Mouse (Mus musculus): ENCODE data around the gene Ccl27a. TPM values are rescaled to one million over a fixed set of nuclear protein-coding genes. Genes with fewer than 3 reads are reported as not detected.

Ccl27a gene
- total and polyA plus RNA-seq, 2 experiments from 2014 or later = 148 to 292 TPM

GRCm38 (mm10) chr4:41759206-41759605 lies 14.8 kb downstream of the Ccl27a start:
- Histone ChIP-seq H3K36me3 (ENCODE audit: insufficient read depth, low read length) (no peaks in the 10 kb centered on the region), H3K4me1 (ENCODE audit: insufficient read depth, low read length) (peaks cover 21% of the 10 kb centered on the region), H3K9me3 (ENCODE audit: low read length) (no peaks in the 10 kb centered on the region), H3K4me3 (ENCODE audit: low read length) (no peak overlapping the region), H3K27me3 (ENCODE audit: insufficient read depth, low read length) (no peaks in the 10 kb centered on the region), H3K4me2 (ENCODE audit: low read depth, low read length) (no peak overlapping the region), H3K27ac (peak overlapping the region; percentile 63), H3K9ac (replicated peaks; ENCODE audit: low read length) (no peak overlapping the region)
- peak; percentile 43 for DNase-seq (ENCODE audit: low spot score)
- no peak for ATAC-seq
- 67% methylated on average over 9 of the region's 9 CpGs for WGBS
- TF ChIP-seq CTCF (IDR thresholded peaks at IDR 0.05; ENCODE audit: low read depth) = no peak

DNA sequence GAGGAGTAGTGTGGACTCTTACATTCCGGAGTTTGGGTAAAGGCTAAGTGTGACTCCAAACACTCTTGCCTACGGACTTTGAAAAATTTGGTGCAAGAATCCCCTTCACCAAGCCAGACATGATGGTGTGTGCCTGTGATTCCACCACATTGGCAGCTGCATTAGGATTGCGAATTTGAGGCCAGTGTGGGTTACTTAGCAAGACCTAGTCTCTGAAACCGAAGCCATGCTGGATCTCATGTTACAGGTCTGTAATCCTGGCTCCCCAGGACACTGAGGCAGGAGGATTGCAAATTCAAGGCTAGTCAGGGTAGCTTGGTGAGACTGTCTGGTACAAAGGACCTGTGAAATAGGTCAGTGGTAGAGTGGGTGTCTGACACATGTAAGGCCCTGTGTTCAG lies 15.3 kb downstream of the Ccl27a start:
- 94% methylated on average over 4 of the region's 4 CpGs for WGBS
- Histone ChIP-seq H3K27ac (0 out of 2 replicates have a peak overlapping the region, but pooled peaks have one; percentile 63), H3K4me1 (ENCODE audit: insufficient read depth, low read length) (peaks cover 21% of the 10 kb centered on the region), H3K9ac (replicated peaks; ENCODE audit: low read length) (no peak overlapping the region), H3K36me3 (ENCODE audit: insufficient read depth, low read length) (no peaks in the 10 kb centered on the region), H3K9me3 (ENCODE audit: low read length) (no peaks in the 10 kb centered on the region), H3K4me3 (ENCODE audit: low read length) (no peak overlapping the region), H3K27me3 (ENCODE audit: insufficient read depth, low read length) (no peaks in the 10 kb centered on the region), H3K4me2 (ENCODE audit: low read depth, low read length) (no peak overlapping the region)
- DNase-seq (ENCODE audit: low spot score) = no peak
- no peak for TF ChIP-seq CTCF (IDR thresholded peaks at IDR 0.05; ENCODE audit: low read depth)
- no peak for ATAC-seq

DNA sequence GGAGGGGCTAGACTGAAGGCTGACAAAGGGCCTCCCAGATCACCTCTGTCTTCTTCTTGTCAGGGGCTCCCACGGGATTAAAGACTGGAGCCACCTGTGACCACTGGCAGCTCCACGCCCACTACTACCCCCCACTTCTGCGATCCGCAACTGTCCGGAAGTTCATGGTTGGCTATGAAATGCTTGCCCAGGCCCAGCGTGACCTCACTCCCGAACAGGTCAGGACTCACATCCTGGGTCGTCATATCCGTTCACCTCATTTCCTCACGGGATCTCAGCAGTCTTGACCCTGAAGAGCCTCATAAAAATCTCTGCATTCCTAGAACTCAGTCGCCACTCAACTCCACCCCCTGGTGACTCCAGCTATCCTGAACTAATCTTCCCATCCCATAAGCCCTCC lies 16.0 kb downstream of the Ccl27a start:
- no peak overlapping the region for H3K4me3 ChIP-seq (ENCODE audit: low read length)
- H3K9me3 ChIP-seq (ENCODE audit: low read length) = no peaks in the 10 kb centered on the region
- no peaks in the 10 kb centered on the region for H3K36me3 ChIP-seq (ENCODE audit: insufficient read depth, low read length)
- H3K9ac ChIP-seq (replicated peaks; ENCODE audit: low read length) = no peak overlapping the region
- peaks cover 21% of the 10 kb centered on the region for H3K4me1 ChIP-seq (ENCODE audit: insufficient read depth, low read length)
- no peak overlapping the region for H3K4me2 ChIP-seq (ENCODE audit: low read depth, low read length)
- no peak overlapping the region for H3K27ac ChIP-seq
- TF ChIP-seq CTCF (IDR thresholded peaks at IDR 0.05; ENCODE audit: low read depth) = no peak
- no peaks in the 10 kb centered on the region for H3K27me3 ChIP-seq (ENCODE audit: insufficient read depth, low read length)
- WGBS = 82% methylated on average over 11 of the region's 11 CpGs
- no peak for DNase-seq (ENCODE audit: low spot score)
- ATAC-seq = no peak

DNA sequence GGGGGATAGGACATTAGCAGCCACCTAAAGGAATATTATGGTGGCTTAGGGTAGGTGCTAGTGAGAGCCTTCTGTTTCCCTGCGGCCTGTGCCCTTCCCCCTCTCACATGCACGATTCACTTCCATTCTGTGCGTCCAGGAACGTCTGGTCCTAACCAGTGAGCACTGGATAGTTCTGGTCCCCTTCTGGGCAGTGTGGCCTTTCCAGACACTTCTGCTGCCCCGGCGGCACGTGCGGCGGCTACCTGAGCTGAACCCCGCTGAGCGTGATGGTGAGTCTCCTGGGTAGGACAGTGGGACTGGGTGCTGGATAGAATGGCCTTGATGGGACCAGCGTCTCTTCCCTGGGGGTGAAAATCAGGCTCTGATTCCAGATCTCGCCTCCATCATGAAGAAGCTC lies 16.7 kb downstream of the Ccl27a start:
- H3K9ac ChIP-seq (replicated peaks; ENCODE audit: low read length) = no peak overlapping the region
- DNase-seq (ENCODE audit: low spot score) (no peak), ATAC-seq (no peak)
- no peak overlapping the region for H3K27ac ChIP-seq
- no peak overlapping the region for H3K4me3 ChIP-seq (ENCODE audit: low read length)
- TF ChIP-seq CTCF (IDR thresholded peaks at IDR 0.05; ENCODE audit: low read depth) = no peak
- H3K27me3 ChIP-seq (ENCODE audit: insufficient read depth, low read length) = no peaks in the 10 kb centered on the region
- peaks cover 21% of the 10 kb centered on the region for H3K4me1 ChIP-seq (ENCODE audit: insufficient read depth, low read length)
- no peaks in the 10 kb centered on the region for H3K9me3 ChIP-seq (ENCODE audit: low read length)
- WGBS = 88% methylated on average over 13 of the region's 13 CpGs
- no peaks in the 10 kb centered on the region for H3K36me3 ChIP-seq (ENCODE audit: insufficient read depth, low read length)
- no peak overlapping the region for H3K4me2 ChIP-seq (ENCODE audit: low read depth, low read length)

GRCm38 (mm10) chr4:41756440-41756839 lies 17.6 kb downstream of the Ccl27a start:
- 78% methylated on average over 8 of the region's 8 CpGs for WGBS
- Histone ChIP-seq H3K9me3 (ENCODE audit: low read length) (no peaks in the 10 kb centered on the region), H3K4me3 (ENCODE audit: low read length) (peak overlapping the region; percentile 76), H3K27ac (no peak overlapping the region), H3K9ac (replicated peaks; ENCODE audit: low read length) (peak overlapping the region; percentile 48; the same call in 1 of the 2 replicates), H3K27me3 (ENCODE audit: insufficient read depth, low read length) (no peaks in the 10 kb centered on the region), H3K4me1 (ENCODE audit: insufficient read depth, low read length) (peaks cover 21% of the 10 kb centered on the region), H3K4me2 (ENCODE audit: low read depth, low read length) (peak overlapping the region; percentile 95), H3K36me3 (ENCODE audit: insufficient read depth, low read length) (no peaks in the 10 kb centered on the region)
- no peak for TF ChIP-seq CTCF (IDR thresholded peaks at IDR 0.05; ENCODE audit: low read depth)
- DNase-seq (ENCODE audit: low spot score) = no peak
- ATAC-seq = no peak

- H3K4me1 ChIP-seq (ENCODE audit: insufficient read depth, low read length) = peaks cover 13% of the 10 kb centered on the region
- H3K27ac ChIP-seq = peak within 1 kb of the TSS; percentile 90
- ATAC-seq = peak; percentile 75
- peak within 1 kb of the TSS; percentile 95 for H3K4me2 ChIP-seq (ENCODE audit: low read depth, low read length)
- no peaks in the 10 kb centered on the region for H3K9me3 ChIP-seq (ENCODE audit: low read length)
- under 1% methylated on average over 57 of the region's 57 CpGs for WGBS
- no peaks in the 10 kb centered on the region for H3K36me3 ChIP-seq (ENCODE audit: insufficient read depth, low read length)
- peak within 1 kb of the TSS; percentile 72 for H3K9ac ChIP-seq (replicated peaks; ENCODE audit: low read length)
- H3K4me3 ChIP-seq (ENCODE audit: low read length) = peak within 1 kb of the TSS; percentile 76
- H3K27me3 ChIP-seq (ENCODE audit: insufficient read depth, low read length) = no peaks in the 10 kb centered on the region
- TF ChIP-seq CTCF (IDR thresholded peaks at IDR 0.05; ENCODE audit: low read depth) = peak; percentile 91
- DNase-seq (ENCODE audit: low spot score) = peak; percentile 89
Measured at GRCm38 (mm10) chr4:41755338-41756305, 18.4 kb downstream of the Ccl27a start, which contains the start of gene Sigmar1. Gene Sigmar1 (minus strand): TSS chr4:41756157.
